ENCODE assay signal across 14 mouse cellular contexts in the genomic region with DNA sequence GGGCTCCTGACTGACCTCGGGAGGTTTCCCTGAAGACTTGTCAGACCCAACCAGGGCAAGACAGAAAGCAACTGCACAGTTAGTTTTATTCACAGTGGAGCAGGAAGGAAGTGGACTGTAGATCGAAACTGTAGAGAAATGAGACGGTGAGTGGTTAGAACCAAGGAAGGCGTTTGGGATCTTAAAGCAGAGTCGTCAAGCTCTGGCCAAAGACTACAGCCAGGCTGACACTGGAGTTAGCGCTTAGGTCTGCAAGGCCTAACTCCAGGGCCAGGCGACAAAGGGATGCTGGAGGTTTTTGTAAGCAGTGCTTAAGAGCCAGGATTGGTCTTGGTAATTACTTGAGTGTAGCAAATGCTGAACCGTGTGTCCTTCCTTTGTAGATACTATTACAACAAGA.
"Had no signal": no experiment of that assay in that cellular context is flagged by ENCODE, and none has a peak within 500 bp of the region (broad histone marks: within the 10 kb centered on the region; RNA-seq: fewer than 3 reads in every experiment).

No protein-coding gene starts in this region.

- DNase-seq: kidney, adult 8-10 months; kidney, postnatal 25 days; lung, embryonic 14.5 days; lung, postnatal 10 days; lung, postnatal 4 days; right cerebral cortex, postnatal 4 days had no signal

- ATAC-seq: intestine, embryonic 16.5 days; liver, embryonic 12.5 days; midbrain, embryonic 15.5 days had no signal

- H3K27me3 ChIP-seq: limb, embryonic 15.5 days; liver, embryonic 12.5 days; megakaryocyte, embryonic 14.5 days; midbrain, embryonic 15.5 days; stomach, embryonic 15.5 days had no signal

- H3K4me2 ChIP-seq: limb, embryonic 15.5 days; liver, embryonic 12.5 days; lung, embryonic 14.5 days; midbrain, embryonic 11.5 days; midbrain, embryonic 15.5 days; stomach, embryonic 15.5 days had no signal

- H3K4me3 ChIP-seq: left cerebral cortex, adult 2 months; liver, embryonic 12.5 days; midbrain, embryonic 15.5 days; stomach, embryonic 15.5 days had no signal

- H3K27ac ChIP-seq: left cerebral cortex, adult 2 months; limb, embryonic 15.5 days; liver, embryonic 12.5 days; midbrain, embryonic 15.5 days; stomach, embryonic 15.5 days had no signal

- H3K9ac ChIP-seq: limb, embryonic 15.5 days; liver, embryonic 12.5 days; lung, embryonic 14.5 days; midbrain, embryonic 15.5 days; stomach, embryonic 15.5 days had no signal

- H3K9me3 ChIP-seq: limb, embryonic 15.5 days; liver, embryonic 12.5 days; megakaryocyte, embryonic 14.5 days; midbrain, embryonic 15.5 days; stomach, embryonic 15.5 days had no signal
